Mouse (Mus musculus) liver, embryonic 14.5 days (tissue): ENCODE results near the gene Gata2. TPM values are rescaled to one million over a fixed set of nuclear protein-coding genes. Genes with fewer than 3 reads are reported as not detected.

Experiments used
- ATAC-seq: fragments of 200-750 bp; cut with Nextera tagmentation; 2 replicates; pipeline ENCODE4 v1.8.0; 2017; ENCODE audit warnings: moderate number of reproducible peaks, mild to moderate bottlenecking, moderate library complexity; ENCODE audit not compliant: insufficient read depth
- DNase-seq, 3 experiments: peaks; one replicate each; pipeline ENCODE4 v3.0.0-alpha.2; 2012 to 2013; ENCODE audit warnings: low read depth in 3 of 3, low spot score in 3 of 3
- H3K27ac ChIP-seq: fragments of 300-500 bp; sonication (generic); 2 replicates; pipeline ENCODE4 v1.5.1; 2014; ENCODE audit warnings: moderate library complexity, mild to moderate bottlenecking, control low read depth, inconsistent platforms
- H3K27me3 ChIP-seq: fragments of 300-500 bp; sonication (generic); 2 replicates; pipeline ENCODE4 v1.6.1; 2014; ENCODE audit warnings: mild to moderate bottlenecking, low read length, moderate library complexity; ENCODE audit not compliant: control insufficient read depth, insufficient read depth
- H3K36me3 ChIP-seq: fragments of 300-500 bp; sonication (generic); replicated peaks from 2 replicates; pipeline ENCODE4 v1.6.1; 2014; ENCODE audit warnings: low read depth; ENCODE audit not compliant: control insufficient read depth, insufficient read depth
- H3K4me1 ChIP-seq, 2 experiments: fragments of 200-500 bp in 1 of 2; fragments of 300-500 bp in 1 of 2; sonication (generic) in 1 of 2; replicated peaks; 2 replicates each; pipeline ENCODE4 v1.6.1; 2012 to 2014; ENCODE audit warnings: antibody characterized with exemption in 1 of 2, inconsistent platforms in 1 of 2, low read length in 1 of 2; ENCODE audit not compliant: control insufficient read depth in 2 of 2, insufficient read depth in 2 of 2
- H3K4me2 ChIP-seq: fragments of 300-500 bp; sonication (generic); 2 replicates; pipeline ENCODE4 v1.6.1; 2014; ENCODE audit warnings: low read depth, mild to moderate bottlenecking, control low read depth, moderate library complexity
- H3K4me3 ChIP-seq, 2 experiments: fragments of 200-500 bp in 1 of 2; fragments of 300-500 bp in 1 of 2; sonication (generic) in 1 of 2; 2 replicates each; pipeline ENCODE4 v1.5.1; 2012 to 2014; ENCODE audit warnings: low read depth in 2 of 2, low read length in 2 of 2, mild to moderate bottlenecking in 2 of 2, control low read depth in 1 of 2, inconsistent platforms in 1 of 2, moderate library complexity in 1 of 2; ENCODE audit not compliant: insufficient read depth in 1 of 2
- H3K9ac ChIP-seq: fragments of 300-500 bp; sonication (generic); replicated peaks from 2 replicates; pipeline ENCODE4 v1.6.1; 2014; ENCODE audit warnings: mild to moderate bottlenecking, control low read depth, moderate library complexity
- H3K9me3 ChIP-seq: fragments of 300-500 bp; sonication (generic); 2 replicates; pipeline ENCODE4 v1.6.1; 2016; ENCODE audit warnings: low read length, mixed read lengths; ENCODE audit not compliant: control insufficient read depth
- CTCF ChIP-seq: IDR thresholded peaks from 2 replicates; pipeline ENCODE4 v1.5.1; 2016; ENCODE audit warnings: antibody characterized with exemption, low read depth, control low read depth
- EP300 ChIP-seq: IDR thresholded peaks from 2 replicates; pipeline ENCODE4 v1.6.1; 2016; ENCODE audit warnings: antibody characterized with exemption, low read depth
- WGBS: fragments of 180-500 bp; shearing (Covaris S2); extraction: QIAGEN DNeasy Blood & Tissue Kit; methylation state at CpG from one replicate; pipeline ENCODE4 v1.1.7; 2014; ENCODE audit not compliant: insufficient replicate concordance; 5-methylcytosine and 5-hydroxymethylcytosine counted together
- polyA plus RNA-seq, 2 experiments: library from polyadenylated mRNA; depleted of rRNA in 1 of 2; stranded (reverse) in 1 of 2; unstranded in 1 of 2; fragments of >200 nt; fragmentation: Nextera tagmentation in 1 of 2; extraction: Ambion mirVana in 1 of 2; gene quantifications; 2 replicates each; pipeline versions ENCODE4 v1.2.1 to v1.2.3; 2012 to 2014

Gene Gata2
- polyA plus RNA-seq, 2 experiments, result 2.8 to 3.1 TPM

GRCm38 (mm10) chr6:88194053-88194977, 624 bp downstream of the Gata2 start:
- H3K4me1 ChIP-seq, result peaks cover 2 to 7% of the 10 kb centered on the region in 2 experiments; a peak in 3 of 4 replicates
- no peak for TF ChIP-seq CTCF
- no peak for TF ChIP-seq EP300
- H3K9me3 ChIP-seq, result no peaks in the 10 kb centered on the region
- H3K4me2 ChIP-seq, result peak overlapping the region; percentile 50
- ATAC-seq (no peak), DNase-seq (no peak)
- 4% methylated on average over 57 of the region's 58 CpGs for WGBS
- peaks cover 99% of the 10 kb centered on the region for H3K27me3 ChIP-seq
- peak overlapping the region; percentile 4 to 28 for H3K4me3 ChIP-seq
- no peak overlapping the region for H3K27ac ChIP-seq
- H3K9ac ChIP-seq, result no peak overlapping the region
- H3K36me3 ChIP-seq, result no peaks in the 10 kb centered on the region

GRCm38 (mm10) chr6:88194978-88195325, 1.3 kb downstream of the Gata2 start:
- no peak for TF ChIP-seq EP300
- no peak for TF ChIP-seq CTCF
- WGBS, result 32% methylated on average over 7 of the region's 7 CpGs
- peaks cover 99% of the 10 kb centered on the region for H3K27me3 ChIP-seq
- H3K36me3 ChIP-seq, result no peaks in the 10 kb centered on the region
- no peak overlapping the region for H3K27ac ChIP-seq
- no peak overlapping the region for H3K4me2 ChIP-seq
- peaks cover 2 to 7% of the 10 kb centered on the region in 2 experiments; a peak in 3 of 4 replicates for H3K4me1 ChIP-seq
- no peaks in the 10 kb centered on the region for H3K9me3 ChIP-seq
- ATAC-seq (no peak), DNase-seq (no peak)
- H3K4me3 ChIP-seq, result no peak overlapping the region
- H3K9ac ChIP-seq, result no peak overlapping the region

GRCm38 (mm10) chr6:88196054-88196732, 2.5 kb downstream of the Gata2 start:
- H3K9me3 ChIP-seq, result no peaks in the 10 kb centered on the region
- TF ChIP-seq CTCF (no peak), EP300 (no peak)
- H3K27ac ChIP-seq, result no peak overlapping the region
- no peak for ATAC-seq
- peak overlapping the region; percentile 62 for H3K4me2 ChIP-seq
- no peaks in the 10 kb centered on the region for H3K36me3 ChIP-seq
- no peak overlapping the region for H3K9ac ChIP-seq
- no peak for DNase-seq
- H3K4me3 ChIP-seq, result peak overlapping the region in 1 of 2 experiments; percentile 27; a peak in 2 of 4 replicates
- whole genome bisulfite sequencing, result 13% methylated on average over 33 of the region's 33 CpGs
- H3K27me3 ChIP-seq, result peaks cover 99% of the 10 kb centered on the region
- 0 out of 4 replicates have a peak, but pooled peaks cover 0 to 3% of the 10 kb centered on the region in 2 experiments for H3K4me1 ChIP-seq

GRCm38 (mm10) chr6:88196733-88197312, 3.1 kb downstream of the Gata2 start:
- H3K9ac ChIP-seq, result no peak overlapping the region
- WGBS, result under 1% methylated on average over 43 of the region's 44 CpGs
- no peaks in the 10 kb centered on the region for H3K9me3 ChIP-seq
- H3K27me3 ChIP-seq, result peaks cover 100% of the 10 kb centered on the region
- peak overlapping the region; percentile 62 for H3K4me2 ChIP-seq
- 0 out of 4 replicates have a peak, but pooled peaks cover 0 to 3% of the 10 kb centered on the region in 2 experiments for H3K4me1 ChIP-seq
- DNase-seq (no peak), ATAC-seq (no peak)
- no peak for TF ChIP-seq CTCF
- TF ChIP-seq EP300, result no peak
- H3K4me3 ChIP-seq, result peak overlapping the region; percentile 27 to 45
- H3K27ac ChIP-seq, result no peak overlapping the region
- no peaks in the 10 kb centered on the region for H3K36me3 ChIP-seq
